Mouse (Mus musculus) ES-E14 (cell line): ENCODE measurements around the gene Dctn3.

ENCODE experiments used
- CHD2 ChIP-seq: IDR thresholded peaks from 2 replicates; pipeline ENCODE4 v1.6.1; 2014; ENCODE audit warnings: mild to moderate bottlenecking, low read depth, low read length, inconsistent platforms
- MAFK ChIP-seq: IDR thresholded peaks from 2 replicates; pipeline ENCODE4 v1.6.1; 2014; ENCODE audit warnings: mild to moderate bottlenecking, low read depth, low read length, inconsistent platforms; ENCODE audit not compliant: insufficient read depth
- ZC3H11A ChIP-seq: IDR thresholded peaks from 2 replicates; pipeline ENCODE4 v1.6.1; 2012; ENCODE audit warnings: low read depth, mild to moderate bottlenecking, inconsistent platforms, low read length, borderline replicate concordance

DNA sequence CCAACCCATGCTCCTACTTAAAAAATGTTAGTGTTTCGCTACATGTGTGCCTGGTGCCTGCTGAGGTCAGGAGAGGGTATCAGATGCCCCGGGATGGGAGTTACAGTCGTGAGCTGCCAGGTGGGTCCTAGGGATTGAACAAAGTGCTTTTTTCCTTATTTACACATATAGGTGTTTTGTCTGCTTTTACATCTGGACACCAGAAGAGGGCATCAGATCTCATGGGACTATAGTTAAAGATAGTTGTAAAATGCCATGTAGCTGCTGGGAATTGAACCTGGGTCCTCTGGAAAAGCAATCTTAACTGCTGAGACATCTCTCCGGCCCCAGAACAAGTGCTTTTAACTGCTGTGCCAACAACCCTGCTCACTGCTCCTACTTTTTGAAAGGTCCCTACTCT lies 12.7 kb downstream of the Dctn3 start:
- no peak for TF ChIP-seq CHD2
- no peak for TF ChIP-seq MAFK
- TF ChIP-seq ZC3H11A: no peak
